Mouse (Mus musculus) heart, postnatal 14 days (tissue): ENCODE measurements around the gene Gm45713. TPM values are rescaled to one million over a fixed set of nuclear protein-coding genes. Genes with fewer than 3 reads are reported as not detected.
A peak's percentile ranks its signal among the peaks of the same experiment; 100 is the strongest.
"Not testable (repeated sequence)": the region's sequence is repeated elsewhere in the genome, so short reads cannot be mapped to it uniquely, and the experiment has no call there.

Experiments
- DNase-seq, 2 experiments: peaks; one replicate each; pipeline ENCODE4 v3.0.0; 2021 to 2022
- intact Hi-C: fragments of 180-260 bp; cut with DNase I; formaldehyde crosslinking; loops from one replicate; pipeline ENCODE4 v1.15.1; 2025
- long read RNA-seq, 2 experiments: library from polyadenylated mRNA; stranded (forward); transcript quantifications; one replicate each; pipeline ENCODE4 v2.0.0; 2021
- total RNA-seq, 2 experiments: library from RNA; stranded (reverse); gene quantifications; 2 replicates each; pipeline ENCODE4 v1.2.3; 2021

The Gm45713 gene
- total RNA-seq: under 1 TPM in 1 of 2 experiments, not detected in 1; 0.45 TPM
- long read RNA-seq, experiment 1, partial matches to known transcripts: 10 of 10 reads
- long read RNA-seq, experiment 1, other reads (novel, unspliced or antisense): 0 of 10 reads
- long read RNA-seq, experiment 2, partial matches to known transcripts: 14 of 14 reads
- long read RNA-seq, experiment 2, other reads (novel, unspliced or antisense): 0 of 14 reads

DNA sequence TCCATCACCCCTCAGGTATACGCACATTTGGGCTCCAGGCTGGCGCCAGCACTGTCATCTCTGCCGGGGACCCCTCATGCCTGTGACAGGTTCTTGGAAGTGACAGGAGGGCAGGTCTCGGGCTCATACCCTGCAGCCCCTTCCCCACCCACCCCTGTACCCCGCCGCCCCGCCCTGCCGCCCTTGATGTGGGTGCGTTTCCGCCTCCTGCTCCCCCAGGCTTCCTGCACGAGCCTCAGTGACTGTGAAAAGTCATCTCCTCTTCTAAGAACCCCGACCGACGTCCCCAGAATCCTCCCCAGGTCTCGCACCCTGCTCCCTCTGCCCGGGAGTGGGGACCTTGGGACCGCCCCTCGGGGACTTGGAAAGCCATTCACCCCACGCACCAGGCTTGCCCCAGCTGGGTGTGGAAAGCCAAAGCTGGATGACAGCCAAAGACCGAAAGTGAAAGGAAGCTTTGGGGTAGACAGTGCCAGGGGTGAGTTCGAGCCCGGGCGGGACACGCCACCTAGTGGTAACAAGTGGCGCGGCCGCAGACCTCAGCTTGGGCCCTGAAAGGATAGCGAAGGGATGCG, at the start of gene Gm45713, which contains the start of gene Flt3l:
Gene Gm45713, minus strand, starts transcription at position 239 of the 575 bp plus-strand sequence.
Gene Flt3l, minus strand, starts transcription at position 440 of the 575 bp plus-strand sequence.
- intact Hi-C loops: loop anchor here (1.0 kb wide), 1 partner anchor 56 kb away; no protein-coding TSS in a partner anchor
- peak; percentile 93 to 97 for DNase-seq

DNA sequence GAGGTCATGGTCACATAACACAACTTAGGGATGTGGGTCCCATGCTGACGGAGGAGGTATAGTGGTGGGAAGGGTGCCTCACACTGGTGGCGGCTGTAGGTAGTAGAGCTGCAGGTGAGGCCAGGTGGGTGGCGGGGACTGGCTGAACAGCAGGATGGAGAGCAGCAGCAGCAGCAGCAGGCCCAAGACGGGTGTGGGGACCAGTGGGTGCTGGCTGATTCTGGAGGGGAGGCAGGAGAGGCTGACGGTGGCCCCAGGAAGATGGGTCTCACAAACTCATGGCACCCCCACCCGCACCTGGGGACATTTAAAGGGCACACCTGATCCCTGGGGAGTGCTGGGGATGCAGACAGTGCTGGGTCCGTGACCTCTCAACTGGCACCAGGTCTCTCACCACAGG, 47.6 kb upstream of the Gm45713 start:
- intact Hi-C loops: no loop called here

DNA sequence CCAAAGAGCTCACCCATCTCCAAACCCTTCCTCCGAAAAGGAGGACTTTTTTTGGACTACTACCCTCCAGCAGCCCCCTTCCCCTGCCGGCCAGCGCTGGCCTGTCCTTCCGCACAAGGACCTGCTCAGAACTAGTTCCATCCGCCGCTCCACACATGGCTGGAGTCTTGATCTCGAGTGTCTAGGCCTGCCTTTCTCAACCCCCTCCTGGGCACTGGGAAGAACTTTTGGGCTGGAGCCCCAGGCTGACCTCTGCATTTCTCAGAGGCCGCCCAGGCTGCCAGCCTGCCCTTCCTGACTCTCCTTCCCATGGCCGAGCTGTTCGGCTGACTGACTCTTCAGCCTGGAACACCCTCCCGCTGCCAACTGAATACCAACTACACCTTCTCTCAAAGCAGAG, 46.6 kb upstream of the Gm45713 start:
- DNase-seq: no peak
- intact Hi-C loops: no loop called here

More for the DNA sequence above, 47.6 kb upstream of the Gm45713 start:
- DNase-seq: no peak

GRCm38 (mm10) chr7:45182199-45182601, 46.2 kb upstream of the Gm45713 start:
- peak; percentile 84 to 88 for DNase-seq
- intact Hi-C loops: no loop called here

GRCm38 (mm10) chr7:45181540-45181939, 45.5 kb upstream of the Gm45713 start:
- peak in 1 of 2 experiments; percentile 34 for DNase-seq
- intact Hi-C loops: no loop called here

GRCm38 (mm10) chr7:45180896-45181477, 45.0 kb upstream of the Gm45713 start, which contains the start of gene Pth2:
Pth2 (plus strand) TSS chr7:45180995.
- DNase-seq: no peak

GRCm38 (mm10) chr7:45179469-45179868, 43.4 kb upstream of the Gm45713 start, which contains the start of gene Gfy:
Gfy (minus strand) TSS chr7:45179569.
- DNase-seq: no peak
- intact Hi-C loops: no loop called here

More at GRCm38 (mm10) chr7:45180896-45181477, 45.0 kb upstream of the Gm45713 start, which contains the start of gene Pth2:
- intact Hi-C loops: no loop called here

DNA sequence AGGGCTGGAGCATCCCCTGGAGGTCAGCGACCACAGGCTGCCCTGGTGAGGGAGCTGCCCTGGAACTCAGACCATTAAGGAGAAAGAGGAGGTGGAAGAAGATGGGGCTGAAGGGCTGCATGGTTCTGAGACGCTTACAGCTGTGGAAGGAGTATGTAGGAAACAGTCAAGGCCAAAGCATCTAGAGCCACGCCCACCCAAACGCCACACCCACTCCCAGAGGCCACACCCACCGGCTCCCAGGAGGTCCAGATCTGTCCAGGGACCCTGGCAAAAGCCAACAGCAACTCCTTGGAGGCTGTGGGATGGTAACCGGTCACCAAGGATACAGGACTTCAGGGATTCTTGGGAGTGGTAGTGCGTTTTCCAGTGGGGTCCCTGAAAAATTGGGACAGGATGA, 42.5 kb upstream of the Gm45713 start:
- intact Hi-C loops: no loop called here
- no peak for DNase-seq

DNA sequence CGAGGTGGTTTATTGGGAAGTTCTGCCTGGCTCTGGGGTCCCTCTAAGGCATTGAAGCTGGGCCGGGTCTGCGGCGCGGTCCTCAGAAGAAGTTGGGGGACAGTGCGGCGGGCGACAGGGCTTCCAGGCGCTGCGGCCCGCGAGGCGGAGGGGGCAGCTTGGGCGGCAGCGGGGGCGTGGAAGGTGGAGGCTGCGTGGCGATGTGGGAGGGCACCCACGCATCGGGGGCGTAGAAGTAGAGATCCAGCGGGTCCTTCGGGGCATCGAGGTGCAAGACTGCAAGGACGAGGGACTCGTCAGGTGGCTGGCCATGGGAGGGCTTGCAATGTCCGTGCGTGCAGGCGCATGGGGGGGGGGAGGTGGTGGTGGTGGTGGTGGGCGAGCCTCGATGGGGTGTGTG, 40.3 kb upstream of the Gm45713 start:
- no peak for DNase-seq
- intact Hi-C loops: no loop called here

GRCm38 (mm10) chr7:45175929-45176328, 39.9 kb upstream of the Gm45713 start:
- intact Hi-C loops: no loop called here
- DNase-seq: no peak

DNA sequence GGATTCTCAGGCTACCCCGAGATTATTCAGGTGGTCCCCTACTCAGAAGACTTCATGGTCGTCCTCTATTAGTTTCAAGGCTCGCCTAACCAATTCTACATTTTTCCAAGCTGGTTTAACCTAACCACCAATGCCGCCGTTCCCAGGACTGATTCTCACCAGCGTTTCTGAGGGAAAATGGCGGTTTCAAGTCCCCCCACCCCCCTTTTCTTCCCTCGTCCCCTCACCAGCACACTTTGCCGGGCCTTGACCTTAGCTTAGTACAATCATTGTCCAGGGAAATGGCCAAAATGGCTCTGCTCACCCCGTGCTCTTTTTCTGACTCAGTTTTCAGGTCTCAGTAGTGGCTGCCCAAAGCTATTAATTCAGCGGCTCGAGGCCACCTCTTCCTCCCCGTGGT, 39.4 kb upstream of the Gm45713 start:
- intact Hi-C loops: no loop called here

DNA sequence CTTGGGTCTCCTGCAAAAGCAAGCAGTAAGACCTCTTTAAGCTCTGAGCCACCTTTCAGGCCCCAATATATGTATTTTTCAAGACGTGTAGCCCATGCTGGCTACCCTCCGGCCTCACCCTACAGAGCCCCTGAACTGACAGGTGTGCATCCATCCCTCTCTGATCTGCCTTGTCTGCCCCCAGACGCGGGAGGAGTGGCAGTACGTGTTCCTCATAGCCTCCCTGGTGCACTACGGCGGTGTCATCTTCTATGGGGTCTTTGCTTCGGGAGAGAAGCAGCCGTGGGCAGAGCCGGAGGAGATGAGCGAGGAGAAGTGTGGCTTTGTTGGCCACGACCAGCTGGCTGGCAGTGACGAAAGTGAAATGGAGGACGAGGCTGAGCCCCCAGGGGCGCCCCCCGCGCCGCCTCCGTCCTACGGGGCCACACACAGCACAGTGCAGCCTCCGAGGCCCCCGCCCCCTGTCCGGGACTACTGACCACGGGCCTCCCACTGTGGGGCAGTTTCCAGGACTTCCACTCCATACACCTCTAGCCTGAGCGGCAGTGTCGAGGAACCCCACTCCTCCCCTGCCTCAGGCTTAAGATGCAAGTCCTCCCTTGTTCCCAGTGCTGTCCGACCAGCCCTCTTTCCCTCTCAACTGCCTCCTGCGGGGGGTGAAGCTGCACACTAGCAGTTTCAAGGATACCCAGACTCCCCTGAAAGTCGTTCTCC, 38.7 kb upstream of the Gm45713 start:
- intact Hi-C loops: no loop called here
- DNase-seq: no peak

More for the DNA sequence above, 39.4 kb upstream of the Gm45713 start:
- DNase-seq: no peak

- DNase-seq, intact Hi-C loops: not testable (repeated sequence)
Measured at GRCm38 (mm10) chr7:45173772-45174171, 37.7 kb upstream of the Gm45713 start.

DNA sequence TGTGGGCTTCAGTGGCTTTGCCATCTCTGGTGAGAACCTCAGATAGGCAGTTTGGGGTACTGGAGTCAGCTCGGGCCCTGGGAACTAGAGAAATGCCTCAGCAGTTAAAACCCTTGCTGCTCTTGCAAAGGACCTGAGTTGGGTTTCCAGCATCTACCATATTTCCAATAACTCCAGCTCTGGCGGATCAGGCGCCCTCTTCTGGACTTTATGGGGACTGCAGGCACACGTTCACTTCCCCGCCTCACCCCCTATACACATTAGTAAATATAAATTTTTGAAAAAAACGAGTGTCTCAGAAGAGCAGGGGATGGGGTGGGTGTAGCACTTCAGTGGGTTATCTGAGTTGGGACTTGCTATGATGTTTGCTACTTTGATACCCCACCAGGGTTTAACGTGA, 36.9 kb upstream of the Gm45713 start:
- intact Hi-C loops: no loop called here
- DNase-seq: no peak

DNA sequence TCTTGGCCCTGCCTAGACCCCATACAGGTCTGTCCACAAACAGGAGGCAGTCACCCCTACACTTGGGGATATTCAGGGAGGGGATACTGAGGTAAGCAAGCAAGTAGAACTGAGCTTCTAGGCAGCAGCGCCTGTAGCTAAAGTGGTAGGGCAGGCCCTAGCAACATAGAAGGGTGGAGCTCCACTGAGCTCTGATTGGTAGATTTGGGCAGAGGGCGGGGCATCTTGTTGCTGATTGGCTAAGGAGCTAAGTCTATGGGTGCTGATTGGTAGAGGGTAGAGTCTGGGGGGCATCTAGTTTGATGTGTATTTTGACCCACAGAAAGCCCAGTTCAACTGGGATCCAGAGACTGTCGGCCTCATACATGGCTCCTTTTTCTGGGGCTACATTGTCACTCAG, 33.5 kb upstream of the Gm45713 start:
- intact Hi-C loops: no loop called here
- no peak for DNase-seq

DNA sequence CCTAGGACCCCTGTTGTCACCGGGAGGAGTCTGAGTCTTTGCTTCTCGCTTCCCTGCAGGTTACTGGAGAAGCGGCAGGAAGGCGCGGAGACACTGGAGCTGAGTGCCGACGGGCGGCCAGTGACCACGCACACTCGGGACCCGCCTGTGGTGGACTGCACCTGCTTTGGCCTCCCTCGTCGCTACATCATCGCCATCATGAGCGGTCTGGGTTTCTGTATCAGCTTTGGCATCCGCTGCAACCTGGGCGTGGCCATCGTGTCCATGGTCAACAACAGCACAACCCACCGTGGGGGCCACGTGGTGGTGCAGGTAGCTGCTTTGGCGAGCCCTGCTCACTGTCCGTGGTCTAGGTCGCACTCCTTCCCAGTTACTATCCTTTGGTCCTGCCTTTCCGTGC, 32.6 kb upstream of the Gm45713 start:
- intact Hi-C loops: no loop called here
- no peak for DNase-seq

DNA sequence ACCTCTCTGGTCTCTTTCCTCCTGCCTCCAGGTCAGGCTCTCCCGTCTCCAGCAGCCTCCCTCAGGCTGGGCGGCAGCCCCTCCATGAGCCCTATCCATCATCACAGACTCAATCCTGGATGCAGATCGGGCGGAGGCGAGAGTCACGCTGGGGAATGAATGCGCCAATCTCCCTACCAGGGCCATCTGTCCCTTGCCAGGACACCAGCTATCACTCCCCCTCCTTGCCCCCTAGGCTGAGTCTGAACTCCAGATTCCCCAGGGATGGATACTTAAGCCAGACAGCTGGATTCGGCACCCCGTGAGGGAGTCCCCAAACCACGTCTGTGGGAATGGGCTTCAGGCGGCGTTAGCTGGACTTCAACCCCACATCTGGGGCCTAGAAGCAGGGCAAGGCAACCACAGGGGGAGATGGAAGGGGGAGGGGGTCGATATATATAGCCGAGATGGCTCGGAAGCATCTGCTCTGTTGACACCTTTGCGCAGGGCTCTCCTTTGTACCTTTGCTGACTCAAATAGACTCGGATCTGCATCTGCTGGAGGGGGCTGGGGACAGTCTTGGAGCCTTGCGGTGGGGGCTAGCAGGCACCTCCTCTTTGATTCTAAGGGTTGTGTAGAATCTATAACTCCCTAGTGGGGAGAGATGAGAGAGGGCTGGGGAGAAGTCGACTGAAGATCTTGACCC, 31.9 kb upstream of the Gm45713 start:
- intact Hi-C loops: no loop called here
- DNase-seq: no peak

GRCm38 (mm10) chr7:45166950-45167401, 30.9 kb upstream of the Gm45713 start:
- no peak for DNase-seq
- intact Hi-C loops: no loop called here

- intact Hi-C loops: no loop called here
- no peak for DNase-seq
Measured at GRCm38 (mm10) chr7:45165701-45166100, 29.7 kb upstream of the Gm45713 start.

- intact Hi-C loops: loop anchor here (5.0 kb wide), 1 partner anchor 132 kb away; no protein-coding TSS in a partner anchor
Measured at GRCm38 (mm10) chr7:45164833-45165232, 28.8 kb upstream of the Gm45713 start.

More at GRCm38 (mm10) chr7:45164833-45165232, 28.8 kb upstream of the Gm45713 start:
- no peak for DNase-seq
